Mouse (Mus musculus): ENCODE measurements around the gene Skiv2l.

Gene Skiv2l

DNA sequence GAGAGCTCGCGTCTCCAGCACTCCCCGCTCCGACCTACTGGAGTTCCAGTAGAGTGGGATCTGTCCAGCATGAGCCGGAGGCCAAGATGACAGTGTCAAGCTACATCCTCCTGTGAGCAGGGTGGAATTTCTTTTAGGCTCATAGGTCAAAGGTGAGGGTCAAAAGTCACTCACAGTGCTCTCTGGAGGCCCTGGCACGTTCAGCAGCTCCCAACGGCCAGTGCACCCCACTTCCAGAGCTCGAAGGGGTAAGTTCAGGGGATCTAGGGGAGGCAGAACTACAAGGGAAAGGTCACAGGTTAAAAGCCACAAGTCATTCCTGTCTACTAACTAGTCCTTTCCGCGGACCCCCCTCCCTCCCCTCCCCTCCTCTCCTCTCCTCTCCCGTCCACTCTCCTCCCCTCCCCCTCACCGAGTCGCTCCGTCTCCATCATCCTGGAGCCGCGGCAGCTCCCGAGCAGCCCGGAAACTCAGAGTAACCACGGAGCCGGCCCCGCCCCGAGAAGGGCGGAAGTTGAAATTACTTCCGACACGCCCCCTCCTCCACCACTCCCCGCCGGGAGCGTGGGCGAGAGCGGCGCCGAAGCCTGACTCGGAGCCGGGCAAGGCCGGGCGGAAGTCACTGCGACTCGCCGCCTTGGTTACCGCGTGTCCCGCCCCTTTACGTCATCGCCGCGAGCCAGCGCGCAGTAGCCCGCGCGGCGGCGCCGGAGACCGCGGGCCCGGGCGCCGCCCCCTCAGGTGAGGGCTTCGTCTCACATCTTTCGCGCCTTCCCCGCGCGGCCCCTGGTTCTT, at the start of gene Skiv2l, which contains the start of gene Nelfe:
Gene Skiv2l, minus strand, starts transcription at position 489 of the 795 bp plus-strand sequence.
Gene Nelfe, plus strand, starts transcription at position 670 of the 795 bp plus-strand sequence.
- DNase-seq (ENCODE audit: low read depth): peak; percentile 99

DNA sequence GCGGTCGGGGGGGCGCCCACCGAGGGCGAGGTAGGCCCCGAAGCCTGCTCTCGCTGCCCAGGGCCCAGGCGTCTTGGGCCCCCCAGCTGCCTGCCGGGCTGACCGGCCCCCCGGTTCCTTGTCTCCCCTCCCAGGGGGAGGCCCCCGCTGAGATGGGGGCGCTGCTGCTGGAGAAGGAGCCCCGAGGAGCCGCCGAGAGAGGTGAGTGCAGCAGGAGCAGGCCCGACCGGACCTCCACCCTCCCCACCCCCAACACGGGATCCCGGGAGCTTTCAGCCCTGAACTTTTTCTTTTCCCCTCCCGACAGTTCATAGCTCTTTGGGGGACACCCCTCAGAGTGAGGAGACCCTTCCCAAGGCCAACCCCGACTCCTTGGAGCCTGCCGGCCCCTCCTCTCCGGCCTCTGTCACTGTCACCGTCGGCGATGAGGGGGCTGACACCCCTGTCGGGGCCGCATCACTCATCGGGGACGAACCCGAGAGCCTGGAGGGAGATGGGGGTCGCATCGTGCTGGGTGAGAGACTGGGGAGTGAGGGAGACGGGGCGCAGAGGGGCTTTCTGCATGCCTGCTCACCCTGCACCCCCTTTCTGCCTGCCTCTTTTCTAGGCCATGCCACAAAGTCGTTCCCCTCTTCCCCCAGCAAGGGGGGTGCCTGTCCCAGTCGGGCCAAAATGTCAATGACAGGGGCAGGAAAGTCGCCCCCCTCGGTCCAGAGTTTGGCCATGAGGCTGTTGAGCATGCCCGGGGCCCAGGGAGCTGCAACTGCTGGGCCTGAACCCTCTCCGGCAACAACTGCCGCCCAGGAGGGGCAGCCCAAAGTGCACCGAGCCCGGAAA, 49.3 kb upstream of the Skiv2l start:
- peak; percentile 58 for DNase-seq (ENCODE audit: low read depth)

DNA sequence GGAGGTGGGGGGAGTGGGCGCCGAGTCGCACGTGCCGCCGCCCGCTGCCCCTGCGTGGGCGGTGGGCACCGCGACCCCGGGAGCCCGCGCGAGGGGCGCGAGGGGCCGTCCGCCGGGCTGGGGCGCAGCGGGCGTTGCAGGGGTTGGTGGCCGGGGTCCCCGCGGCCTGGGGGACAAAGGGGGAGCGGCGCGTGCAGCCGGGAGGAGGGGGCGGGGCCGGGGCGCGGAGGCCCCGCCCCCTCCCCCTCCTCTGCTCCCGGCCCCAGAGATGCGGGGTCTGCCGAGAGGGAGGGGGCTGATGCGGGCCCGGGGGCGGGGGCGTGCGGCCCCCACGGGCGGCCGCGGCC, 48.7 kb upstream of the Skiv2l start:
- DNase-seq (ENCODE audit: low read depth): no peak

DNA sequence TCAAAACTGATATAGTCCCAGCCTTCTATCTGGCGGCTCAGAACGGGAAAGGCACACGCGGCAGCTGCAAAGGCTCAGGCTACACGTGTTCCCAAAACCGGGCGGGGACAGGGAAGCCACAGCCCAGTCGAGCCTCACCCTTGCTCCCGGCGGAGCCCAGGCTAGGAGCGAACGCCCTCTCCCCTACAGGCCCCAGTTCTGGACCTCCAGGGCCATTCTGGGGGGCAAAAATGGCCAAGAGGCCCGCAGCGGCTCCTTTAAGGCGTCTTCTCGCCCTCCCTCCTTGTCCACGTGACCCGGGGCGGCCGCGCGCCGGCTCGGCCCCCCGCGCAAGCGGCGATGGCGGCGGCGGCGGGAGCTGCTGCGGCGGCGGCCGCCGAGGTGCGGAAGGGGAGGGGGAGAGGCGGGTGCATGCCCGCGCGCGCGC, 48.2 kb upstream of the Skiv2l start, which contains the start of the genes C2 and Ehmt2:
Gene C2, minus strand, starts transcription at position 106 of the 427 bp plus-strand sequence.
Gene Ehmt2, plus strand, starts transcription at position 310 of the 427 bp plus-strand sequence.
- peak; percentile 77 for DNase-seq (ENCODE audit: low read depth)

DNA sequence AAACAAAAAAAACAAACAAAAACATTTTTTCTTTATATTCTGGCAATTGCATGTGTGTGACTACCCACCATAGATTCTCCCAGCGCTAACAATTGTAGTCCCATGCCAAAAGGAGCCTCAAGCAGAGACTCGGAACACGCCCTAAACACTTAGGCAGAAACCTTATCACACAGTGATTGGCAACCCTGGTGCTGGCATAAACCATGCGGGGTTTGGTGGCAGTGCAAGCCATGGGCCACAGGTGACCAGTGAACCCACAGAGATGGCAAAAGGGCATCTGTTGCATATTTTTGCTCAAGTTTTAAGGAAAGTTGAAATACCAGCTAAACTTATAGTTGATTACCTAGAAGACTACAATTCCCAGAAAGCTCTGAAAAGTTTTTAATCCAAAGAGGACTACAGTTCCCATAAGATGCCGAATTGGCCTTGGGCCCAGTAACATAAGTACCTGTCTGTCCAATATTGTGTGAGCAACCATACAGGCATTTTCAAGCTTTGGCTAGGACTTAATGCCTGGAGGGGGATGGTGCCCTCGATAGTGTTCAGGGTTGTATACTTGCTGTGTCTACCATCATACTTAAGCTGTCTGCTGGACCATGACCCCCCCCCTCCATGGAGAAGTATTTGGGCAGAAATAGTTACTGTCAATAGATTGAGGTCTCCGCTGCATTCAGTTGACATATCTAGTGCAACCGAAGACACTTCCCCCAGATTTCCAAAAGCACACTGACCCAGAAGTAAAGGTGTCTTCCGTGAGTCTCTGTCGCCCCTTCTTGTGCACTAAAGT, 47.6 kb upstream of the Skiv2l start:
- no peak for DNase-seq (ENCODE audit: low read depth)

DNA sequence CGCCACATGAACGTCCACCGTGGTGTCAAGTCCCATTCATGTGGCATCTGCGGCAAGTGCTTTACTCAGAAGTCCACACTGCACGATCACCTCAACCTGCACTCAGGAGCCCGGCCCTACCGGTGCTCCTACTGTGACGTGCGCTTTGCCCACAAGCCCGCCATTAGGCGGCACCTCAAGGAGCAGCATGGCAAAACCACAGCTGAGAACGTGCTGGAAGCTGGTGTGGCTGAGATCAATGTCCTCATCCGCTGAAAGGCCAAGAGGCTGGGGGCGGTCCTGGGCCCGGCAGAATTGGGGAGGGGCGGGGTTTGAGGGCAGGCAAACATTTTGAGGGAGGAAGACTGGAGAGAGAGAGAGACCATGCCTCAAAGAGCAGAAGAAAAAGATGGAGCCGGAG, 46.4 kb upstream of the Skiv2l start:
- peak; percentile 81 for DNase-seq (ENCODE audit: low read depth)

DNA sequence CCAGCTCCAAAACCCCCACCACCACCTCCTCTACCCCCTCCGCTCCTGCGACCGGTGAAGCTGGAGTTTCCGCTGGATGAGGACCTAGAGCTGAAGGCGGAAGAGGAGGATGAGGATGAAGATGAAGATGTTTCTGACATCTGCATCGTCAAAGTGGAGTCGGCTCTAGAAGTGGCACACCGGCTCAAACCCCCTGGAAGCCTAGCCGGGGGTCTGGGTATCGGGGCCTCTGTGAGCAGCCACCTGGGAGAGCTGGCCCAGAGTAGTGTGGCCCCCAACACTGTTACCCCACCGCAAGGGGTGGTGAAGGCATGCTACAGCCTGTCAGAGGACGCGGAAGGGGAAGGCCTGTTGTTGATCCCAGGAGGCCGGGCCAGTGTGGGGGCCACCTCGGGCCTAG, 45.7 kb upstream of the Skiv2l start:
- DNase-seq (ENCODE audit: low read depth): no peak

DNA sequence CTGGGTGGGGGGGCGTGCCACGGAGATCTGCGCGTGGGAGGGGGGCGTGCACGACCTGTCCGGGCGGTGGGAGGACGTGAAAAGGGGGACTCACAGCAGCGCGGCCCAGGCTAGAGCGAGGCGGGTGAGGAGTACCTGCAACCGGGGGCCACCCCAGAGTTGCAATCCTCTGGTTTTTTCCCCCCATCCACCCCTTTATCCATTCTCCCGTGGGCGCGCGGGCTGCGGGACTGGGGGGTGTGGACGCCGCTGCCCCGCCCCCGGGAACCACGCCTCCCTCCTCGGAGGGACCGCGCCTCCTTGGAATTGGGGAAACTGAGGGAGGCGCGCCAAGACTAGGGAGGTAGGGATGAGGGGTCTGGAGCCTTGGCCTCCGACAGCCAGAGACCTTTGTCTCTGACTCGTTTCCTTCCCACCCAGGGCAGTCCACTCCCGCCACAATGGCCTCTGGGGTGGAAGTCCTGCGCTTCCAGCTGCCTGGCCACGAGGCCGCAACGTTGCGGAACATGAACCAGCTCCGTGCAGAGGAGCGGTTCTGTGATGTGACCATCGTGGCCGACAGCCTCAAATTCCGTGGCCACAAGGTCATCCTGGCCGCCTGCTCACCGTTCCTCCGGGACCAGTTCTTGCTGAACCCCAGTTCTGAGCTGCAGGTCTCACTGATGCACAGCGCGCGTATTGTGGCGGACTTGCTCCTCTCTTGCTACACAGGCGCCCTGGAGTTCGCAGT, 45.0 kb upstream of the Skiv2l start:
- DNase-seq (ENCODE audit: low read depth): peak; percentile 54

DNA sequence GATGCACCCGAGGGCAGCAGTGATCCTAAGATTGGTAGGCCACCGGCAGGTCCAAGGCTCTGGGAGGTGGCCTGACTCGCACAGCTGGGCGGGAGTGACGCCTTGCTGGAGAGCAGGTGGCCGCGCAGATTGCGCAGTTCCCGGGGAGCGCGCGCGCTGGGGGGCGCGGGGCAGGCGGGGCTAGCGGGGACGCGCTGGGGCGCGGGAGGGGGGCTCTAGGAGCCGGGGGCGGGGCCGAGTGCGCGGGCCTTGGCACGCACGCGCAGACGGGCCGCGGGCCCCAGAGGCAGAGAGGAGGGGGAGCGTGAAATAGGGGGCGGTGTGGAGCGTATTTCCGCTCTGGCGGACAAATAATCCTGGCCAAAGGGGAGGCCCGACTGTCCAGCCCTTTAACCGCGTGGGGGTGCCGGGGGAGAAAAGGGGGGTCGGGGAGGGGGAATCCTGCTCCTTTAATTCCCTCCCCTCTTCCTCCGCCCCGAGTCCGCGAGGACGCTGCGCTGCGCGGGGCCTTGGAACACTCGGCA, 44.1 kb upstream of the Skiv2l start:
- DNase-seq (ENCODE audit: low read depth): peak; percentile 91

DNA sequence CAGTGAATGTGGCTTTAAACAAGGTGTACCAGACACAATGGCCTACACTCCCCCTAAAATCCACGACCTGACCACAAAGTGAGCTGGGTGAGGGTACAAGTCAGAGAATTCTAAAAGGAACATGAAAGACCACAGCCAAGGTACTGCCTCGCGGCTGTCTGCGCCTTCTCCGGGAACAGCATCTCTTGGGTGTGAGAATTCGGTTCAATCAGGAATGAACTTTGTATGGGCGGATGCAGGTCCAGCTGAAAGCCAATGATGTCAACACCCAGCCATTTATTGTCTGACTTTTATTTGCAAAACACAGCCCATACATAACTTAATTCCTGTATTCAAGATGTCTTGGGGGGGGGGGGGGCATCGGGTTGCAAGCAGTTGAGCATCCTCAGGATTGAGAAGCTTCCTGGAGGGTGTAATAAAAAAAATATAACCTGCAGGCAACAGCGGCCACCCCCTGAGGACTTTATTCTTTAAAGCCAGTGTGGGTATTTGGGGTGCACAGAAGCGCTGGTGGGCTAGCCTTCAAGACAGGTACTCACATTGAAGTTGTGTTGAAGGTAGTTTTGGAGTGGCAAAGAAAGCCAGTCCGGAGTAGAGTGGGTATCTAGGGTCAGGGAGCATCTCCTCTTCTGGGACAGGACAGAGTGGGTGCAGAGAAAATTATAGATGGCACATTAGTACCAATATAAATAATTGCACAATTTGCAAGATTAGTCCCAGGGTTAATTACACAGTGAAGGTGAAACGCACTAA, 43.2 kb upstream of the Skiv2l start:
- DNase-seq (ENCODE audit: low read depth): no peak

DNA sequence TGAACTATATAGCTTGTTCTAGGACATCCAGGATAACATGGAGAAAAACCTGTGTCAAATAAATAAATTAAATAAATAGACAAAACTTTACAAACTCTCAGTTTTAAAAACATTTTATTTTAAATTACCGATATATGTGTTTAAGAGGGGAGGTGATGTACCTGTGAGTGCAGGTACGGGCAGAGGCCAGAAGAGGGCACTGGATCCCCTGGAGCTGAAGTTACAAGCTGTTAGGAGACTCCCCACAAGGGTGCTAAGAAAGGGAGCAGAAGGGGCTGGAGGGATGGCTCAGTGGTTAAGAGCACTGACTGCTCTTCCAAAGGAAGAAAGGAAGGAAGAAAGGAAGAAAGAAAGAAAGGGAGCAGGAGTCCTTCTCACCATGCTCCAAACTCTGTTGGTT, 41.4 kb upstream of the Skiv2l start:
- DNase-seq (ENCODE audit: low read depth): peak; percentile 35

DNA sequence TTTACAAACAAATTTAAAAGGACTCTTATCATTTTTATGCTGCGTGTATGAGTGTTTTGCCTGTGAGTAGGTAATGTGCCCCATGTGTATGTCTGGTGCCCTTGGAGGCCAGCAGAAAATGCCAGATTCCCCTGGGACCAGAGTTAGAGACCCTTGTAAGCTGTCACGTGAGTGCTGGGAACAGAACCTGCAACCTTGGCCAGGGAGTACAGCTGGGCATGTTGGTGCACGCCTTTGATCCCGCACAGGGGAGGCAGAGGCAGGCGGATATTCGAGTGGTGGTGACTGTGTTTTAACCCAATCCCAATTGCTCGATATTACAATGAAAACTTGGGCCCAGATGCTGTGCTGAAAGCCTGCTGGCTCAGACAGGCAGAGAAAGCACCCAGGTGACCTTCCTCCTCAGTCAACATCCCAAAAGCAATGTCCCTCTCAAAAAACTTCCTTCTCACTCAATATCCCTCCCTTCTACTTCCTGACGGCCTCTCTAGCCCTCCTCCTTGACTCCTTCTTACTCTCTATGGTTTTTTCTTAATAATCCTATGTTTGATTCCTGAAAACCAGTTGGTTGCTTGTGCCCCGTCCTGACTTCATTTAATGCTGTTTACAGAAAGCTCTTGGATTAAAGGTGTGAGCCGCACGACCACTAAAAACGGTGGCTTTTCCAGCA, 40.2 kb upstream of the Skiv2l start:
- DNase-seq (ENCODE audit: low read depth): no peak

DNA sequence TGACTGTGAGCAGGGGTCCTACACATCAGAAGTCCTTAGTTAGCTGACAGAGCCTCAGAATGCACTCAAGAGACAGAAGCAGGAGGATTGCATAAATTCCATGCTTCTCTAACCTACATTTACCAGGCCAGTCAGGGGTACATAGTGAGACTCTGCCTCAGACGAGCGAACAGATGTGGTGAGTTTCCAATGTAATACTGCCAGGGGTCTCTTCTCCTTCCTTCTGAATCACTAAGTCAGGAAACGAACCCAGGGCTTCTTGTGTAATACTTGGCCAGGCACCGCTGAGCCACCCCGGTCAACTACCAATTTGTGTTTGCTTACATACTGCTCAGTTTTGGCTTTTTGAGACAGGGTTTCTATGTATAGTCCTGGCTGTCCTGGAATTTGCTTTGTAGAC, 37.9 kb upstream of the Skiv2l start:
- no peak for DNase-seq (ENCODE audit: low read depth)

DNA sequence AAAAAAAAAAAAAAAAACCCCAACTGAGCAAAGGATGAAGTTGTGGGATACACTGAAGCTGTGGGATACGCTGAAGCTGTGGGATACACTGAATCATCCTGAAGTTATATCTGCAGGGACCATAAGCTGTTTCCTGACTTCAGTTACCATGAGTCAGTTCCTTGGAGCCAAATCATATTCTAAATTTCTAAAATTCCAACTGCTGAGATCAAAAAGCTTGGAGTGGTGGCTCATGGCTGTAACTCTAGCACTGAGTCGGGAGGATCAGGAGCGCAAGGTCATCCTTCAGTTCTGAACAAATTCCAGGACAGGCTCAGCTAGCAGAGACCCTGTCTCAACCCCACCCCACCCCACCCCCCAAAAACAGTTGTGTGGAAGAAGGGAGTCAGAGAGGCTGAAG, 35.6 kb upstream of the Skiv2l start:
- DNase-seq (ENCODE audit: low read depth): no peak

DNA sequence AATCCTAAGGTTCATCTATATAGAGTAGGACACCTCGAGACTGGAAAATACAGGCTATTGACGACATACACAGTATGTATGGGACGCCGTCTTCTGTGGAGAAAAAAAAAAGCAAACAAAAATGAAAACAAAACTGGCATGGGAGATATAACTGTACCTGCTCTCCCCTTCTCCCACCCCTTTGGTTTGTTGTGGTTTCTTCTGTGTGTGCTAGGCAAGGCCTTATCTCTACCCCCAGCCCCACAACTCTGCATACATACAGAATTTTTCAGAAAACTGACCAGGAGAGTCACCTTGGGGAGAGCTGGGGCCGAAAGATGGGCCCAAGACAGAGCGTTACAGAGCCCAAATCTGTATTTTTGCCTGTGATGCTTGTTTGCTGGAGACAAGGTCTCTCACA, 34.7 kb upstream of the Skiv2l start:
- no peak for DNase-seq (ENCODE audit: low read depth)

DNA sequence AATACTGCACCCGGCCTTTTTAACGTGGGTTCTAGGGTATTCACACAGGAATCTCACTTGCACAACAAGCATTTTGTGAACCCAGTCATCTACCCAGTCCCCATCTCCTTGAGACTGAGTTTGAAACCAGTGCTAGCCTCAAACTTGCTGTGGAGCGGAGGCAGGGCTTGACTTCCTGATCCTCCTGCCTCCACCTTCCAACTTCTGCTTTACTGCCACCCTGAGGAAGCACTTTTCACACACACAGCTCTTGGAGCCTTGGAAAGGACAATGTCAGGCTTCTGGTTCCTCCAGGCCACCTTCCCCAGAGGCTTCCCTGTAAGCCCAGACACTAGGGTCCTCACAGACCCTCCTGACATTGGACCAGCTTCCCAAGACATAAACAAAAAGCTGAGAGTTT, 33.3 kb upstream of the Skiv2l start:
- no peak for DNase-seq (ENCODE audit: low read depth)

DNA sequence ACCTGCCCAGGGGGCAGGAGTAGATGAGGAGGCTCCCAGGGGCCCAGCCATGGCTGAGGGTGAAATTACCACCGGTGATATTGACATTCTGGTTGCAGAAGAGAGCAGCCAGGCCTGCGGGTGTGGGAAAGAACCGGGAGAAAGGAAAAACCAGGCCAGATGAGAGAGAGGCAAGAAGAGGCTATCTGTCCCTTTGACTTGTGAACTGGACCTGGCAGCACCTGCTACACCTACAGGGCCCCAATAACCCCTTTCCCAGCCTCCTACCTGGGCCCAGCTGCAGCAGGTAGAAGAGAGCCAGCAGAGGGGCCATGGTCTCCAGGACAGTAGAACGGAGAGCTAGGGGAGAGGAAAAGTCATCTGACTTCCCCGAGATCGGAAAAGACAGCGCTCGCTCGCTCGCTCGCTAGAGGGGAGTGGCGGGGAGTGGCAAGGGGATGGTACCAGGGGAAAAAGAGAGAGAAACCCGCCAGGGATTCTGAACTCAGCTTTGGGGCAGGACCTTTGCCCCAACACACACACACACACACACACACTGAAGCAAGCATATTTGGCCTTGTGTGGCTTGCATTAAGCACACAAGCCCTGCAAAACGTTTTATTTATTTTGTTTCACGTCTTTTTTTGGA, 31.8 kb upstream of the Skiv2l start, which contains the start of gene Gm20547:
Gene Gm20547, minus strand, starts transcription at position 360 of the 628 bp plus-strand sequence.
- DNase-seq (ENCODE audit: low read depth): no peak

DNA sequence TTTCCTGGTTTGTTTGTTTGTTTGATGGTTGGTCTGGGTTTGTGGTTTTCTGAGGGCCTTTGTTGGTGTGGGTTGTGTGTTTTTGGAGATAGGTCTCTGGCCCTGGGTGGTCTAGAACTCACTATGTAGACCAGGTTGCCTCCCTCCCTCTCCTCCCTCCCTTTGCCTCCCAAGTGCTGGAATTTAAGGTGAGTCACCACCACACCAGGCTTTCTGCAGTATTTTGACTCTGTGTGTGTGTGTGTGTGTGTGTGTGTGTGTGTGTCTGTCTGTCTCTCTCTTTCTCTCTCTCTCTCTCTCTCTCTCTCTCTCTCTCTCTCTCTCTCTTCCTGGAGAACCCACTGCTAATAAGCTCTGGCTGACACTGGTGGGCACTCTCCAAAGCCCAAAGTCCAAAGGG, 31.2 kb upstream of the Skiv2l start:
- no peak for DNase-seq (ENCODE audit: low read depth)

DNA sequence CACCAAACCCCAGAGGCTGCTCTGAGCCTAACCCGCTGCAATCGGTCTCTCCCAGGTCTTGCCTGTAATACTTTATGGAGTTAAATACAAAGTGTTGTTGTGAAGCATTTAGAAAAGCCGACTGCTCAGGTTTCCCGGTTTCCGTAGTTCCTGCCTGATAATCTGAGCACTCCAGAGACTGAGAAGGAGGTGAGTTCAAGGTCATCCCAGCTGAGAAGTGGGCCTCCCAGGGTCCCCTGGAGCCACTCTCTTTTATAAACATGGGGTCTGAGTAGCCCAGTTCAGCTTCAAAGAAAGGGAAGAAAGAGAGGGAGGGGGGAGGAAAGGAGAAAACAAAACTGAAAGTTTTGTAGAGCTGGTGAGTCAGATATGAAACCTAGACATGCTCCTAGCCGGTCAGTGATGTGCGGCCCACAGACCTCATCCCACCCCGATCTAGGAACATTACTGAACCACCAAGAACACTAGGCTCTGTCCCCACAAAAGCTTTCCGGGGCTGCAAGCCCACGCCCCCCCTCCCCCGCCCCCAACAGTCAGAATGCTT, 29.4 kb upstream of the Skiv2l start, which contains the start of gene Zbtb12:
Gene Zbtb12, plus strand, starts transcription at position 148 of the 544 bp plus-strand sequence.
- DNase-seq (ENCODE audit: low read depth): peak; percentile 61

All from naive thymus-derived CD4-positive, alpha-beta T cell, adult 2 months (primary cell).